Mouse (Mus musculus) c-Kit-positive CD71-positive TER-119-negative erythroid progenitor cells, embryonic 14.5 days (primary cell): ENCODE measurements around the gene Rfx2.

Source experiments
- DNase-seq: peaks from one replicate; pipeline ENCODE4 v3.0.0-alpha.2; 2013; ENCODE audit warnings: low read depth

Gene Rfx2

GRCm38 (mm10) chr17:56832918-56833317 is 2.1 kb upstream of the Rfx2 start:
- DNase-seq, result no peak

DNA sequence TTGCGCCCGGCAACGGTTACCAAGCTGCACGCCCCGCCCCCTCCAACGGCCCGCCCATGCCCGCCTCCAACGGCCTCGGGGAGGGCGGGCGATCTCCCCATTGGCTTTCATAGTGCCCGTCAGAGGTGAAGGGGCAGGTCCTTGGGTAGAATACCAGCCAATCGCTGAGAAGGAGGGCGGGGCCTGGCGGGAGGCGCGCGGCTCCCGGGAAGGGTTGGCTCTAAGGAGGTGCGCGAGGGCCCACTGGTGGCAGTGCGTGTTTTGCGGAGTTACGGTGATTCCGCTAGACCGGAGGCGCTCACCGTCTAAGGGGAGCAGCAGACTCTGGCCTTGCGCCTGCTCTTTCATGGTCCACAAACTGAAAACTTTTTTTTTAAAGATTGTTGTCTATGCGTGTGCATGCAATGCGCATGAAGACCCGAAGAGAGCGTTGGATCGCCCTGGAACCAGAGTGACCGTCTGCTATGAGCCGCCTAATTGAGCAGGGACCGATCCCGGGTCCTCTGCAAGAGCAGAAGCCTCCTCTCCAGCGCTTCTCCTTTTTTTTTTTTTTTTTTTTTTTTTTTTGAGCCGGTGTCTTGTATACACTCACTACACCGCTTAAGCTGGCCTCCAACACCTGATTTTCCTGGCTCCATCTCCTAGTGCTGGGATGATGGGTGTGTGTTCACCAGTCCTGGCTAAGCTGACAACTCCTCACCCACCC is 451 bp upstream of the Rfx2 start:
- peak; percentile 97 for DNase-seq

DNA sequence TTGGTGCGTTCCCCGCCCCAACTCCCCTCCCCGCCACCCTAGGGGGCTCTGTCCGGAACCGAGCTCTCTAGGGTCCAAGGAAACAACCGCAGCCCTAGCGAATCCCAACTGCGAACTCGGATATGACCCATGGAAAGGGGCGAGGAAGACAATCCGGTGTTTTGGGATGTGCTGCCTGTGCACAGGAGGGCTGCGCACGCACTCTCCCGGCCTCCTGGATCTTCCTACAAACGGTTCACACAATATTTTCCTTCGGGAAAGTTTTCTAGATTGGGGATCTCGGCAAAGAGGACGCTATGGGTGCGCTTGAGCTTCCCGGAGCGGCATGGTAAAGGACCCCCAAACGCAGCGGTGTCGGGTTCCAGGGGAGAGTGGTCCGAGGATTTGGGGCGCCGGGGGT is 1.0 kb downstream of the Rfx2 start:
- no peak for DNase-seq

GRCm38 (mm10) chr17:56829171-56829570 is 1.6 kb downstream of the Rfx2 start:
- no peak for DNase-seq

- peak; percentile 90 for DNase-seq
Measured at GRCm38 (mm10) chr17:56826718-56827117, 4.1 kb downstream of the Rfx2 start.

DNA sequence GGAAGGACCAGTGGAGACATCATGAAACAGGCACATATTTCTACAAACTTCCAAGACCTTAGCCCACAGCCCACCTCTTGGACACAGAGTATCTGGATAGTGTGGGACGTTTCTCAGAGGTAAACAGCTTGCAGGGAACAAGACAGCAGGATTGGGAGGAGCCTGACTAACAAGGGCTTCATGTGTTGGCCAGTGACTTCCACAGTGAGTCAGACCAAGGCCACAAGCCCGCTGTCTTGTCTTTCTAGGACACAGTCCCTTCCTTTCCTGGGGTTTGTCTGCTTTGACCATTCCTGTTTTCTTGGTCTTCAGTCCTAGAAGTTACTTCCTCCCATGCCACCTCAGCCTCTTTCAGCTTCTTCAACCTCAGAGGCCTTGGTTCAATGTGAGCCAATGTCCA is 7.5 kb downstream of the Rfx2 start:
- DNase-seq, result no peak

DNA sequence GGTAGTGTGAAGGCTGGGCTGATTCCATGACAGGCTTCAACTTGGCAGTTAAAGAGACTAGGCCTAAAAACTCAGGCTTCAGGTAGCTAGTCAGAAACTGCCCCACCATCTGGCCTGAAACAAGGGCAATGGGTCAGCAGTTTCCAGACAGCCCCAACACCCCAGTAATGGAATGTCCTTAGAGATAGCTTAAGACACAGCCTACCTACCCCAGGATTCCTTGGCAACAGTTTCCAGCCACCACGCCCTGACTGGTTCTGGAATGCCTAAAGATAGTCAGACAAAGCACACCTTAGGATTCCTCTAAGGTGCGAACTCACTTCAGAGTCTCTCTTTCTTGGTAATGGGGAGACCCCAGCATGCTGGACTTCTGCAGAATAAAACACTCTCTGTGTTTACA is 8.4 kb downstream of the Rfx2 start:
- DNase-seq, result no peak

- DNase-seq, result no peak
Measured at GRCm38 (mm10) chr17:56819694-56820111, 11.1 kb downstream of the Rfx2 start.

GRCm38 (mm10) chr17:56819032-56819545 is 11.7 kb downstream of the Rfx2 start:
- DNase-seq, result no peak

GRCm38 (mm10) chr17:56818067-56818636 is 12.7 kb downstream of the Rfx2 start:
- peak; percentile 85 for DNase-seq

DNA sequence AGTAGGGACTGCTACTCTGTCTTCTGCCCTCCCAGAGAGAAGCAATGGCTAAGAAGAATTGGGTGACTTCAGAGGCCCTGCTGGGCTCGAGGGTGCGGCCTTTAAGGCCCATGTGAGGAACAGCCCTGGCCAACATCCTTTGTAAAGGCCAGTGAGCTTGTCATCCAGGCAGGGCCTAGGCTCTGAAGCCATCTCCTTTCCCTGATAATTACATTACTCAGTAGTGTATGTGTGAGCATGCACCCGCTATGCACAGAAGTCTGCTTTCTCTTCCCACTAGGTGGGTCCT is 15.8 kb downstream of the Rfx2 start:
- no peak for DNase-seq

GRCm38 (mm10) chr17:56814316-56815056 is 16.3 kb downstream of the Rfx2 start:
- peak; percentile 79 for DNase-seq

DNA sequence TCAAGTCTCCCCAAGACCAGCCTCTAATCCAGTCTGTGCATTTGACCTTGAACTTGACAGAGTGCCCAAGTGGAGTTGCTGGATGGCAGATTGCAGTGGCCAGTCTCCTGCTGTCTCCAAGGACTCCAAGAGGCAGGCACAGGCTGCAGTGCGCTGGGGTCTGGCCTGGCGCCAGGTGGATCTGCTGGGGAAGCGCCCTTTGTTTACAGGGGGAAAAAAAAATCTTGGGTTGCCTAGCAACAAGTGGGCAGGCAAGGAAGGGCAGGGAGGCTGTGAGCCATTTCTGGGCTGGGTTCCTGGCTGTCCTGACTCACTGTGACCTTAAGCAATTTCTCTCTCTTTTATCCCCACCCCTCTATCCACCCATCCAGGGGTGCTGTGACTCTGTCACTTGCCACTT is 20.6 kb downstream of the Rfx2 start:
- no peak for DNase-seq

GRCm38 (mm10) chr17:56808518-56808917 is 22.3 kb downstream of the Rfx2 start:
- DNase-seq, result no peak

GRCm38 (mm10) chr17:56805784-56806183 is 25.0 kb downstream of the Rfx2 start:
- DNase-seq, result no peak

DNA sequence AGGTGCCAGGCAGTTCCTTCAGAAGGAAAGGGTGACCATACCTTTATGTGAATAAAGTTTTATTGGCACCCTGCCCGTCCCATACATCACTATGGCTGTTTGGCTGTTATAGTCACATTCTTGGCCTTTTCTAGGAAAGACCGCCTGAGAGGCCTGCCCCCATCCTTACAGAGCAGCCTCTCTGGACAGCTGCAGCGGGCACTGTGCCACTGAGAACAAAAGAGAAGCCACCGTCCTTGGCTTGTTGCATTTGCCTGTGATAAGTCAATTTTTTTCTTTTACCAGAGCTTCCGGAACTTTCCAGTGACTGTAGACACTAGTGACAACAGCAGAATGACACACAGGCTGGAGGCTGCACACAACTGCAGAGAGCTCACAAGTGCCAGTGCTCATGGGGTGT is 25.9 kb downstream of the Rfx2 start:
- DNase-seq, result no peak

- no peak for DNase-seq
Measured at GRCm38 (mm10) chr17:56802065-56802464, 28.7 kb downstream of the Rfx2 start.

GRCm38 (mm10) chr17:56799276-56799675 is 31.5 kb downstream of the Rfx2 start:
- DNase-seq, result no peak

- peak; percentile 79 for DNase-seq
Measured at GRCm38 (mm10) chr17:56793614-56794319, 37.0 kb downstream of the Rfx2 start.

- no peak for DNase-seq
Measured at GRCm38 (mm10) chr17:56792588-56792987, 38.2 kb downstream of the Rfx2 start.

GRCm38 (mm10) chr17:56789286-56789685 is 41.5 kb downstream of the Rfx2 start:
- DNase-seq, result no peak

- DNase-seq, result no peak
Measured at GRCm38 (mm10) chr17:56788886-56789285, 41.9 kb downstream of the Rfx2 start.
